Mouse (Mus musculus) midbrain, embryonic 16.5 days (tissue): ENCODE data around the gene Ndufs4. TPM values are rescaled to one million over a fixed set of nuclear protein-coding genes. Genes with fewer than 3 reads are reported as not detected.

Experiments used
- ATAC-seq: fragments of 200-750 bp; cut with Nextera tagmentation; 2 replicates; pipeline ENCODE4 v1.8.0; 2017; ENCODE audit warnings: moderate TSS enrichment
- H3K27ac ChIP-seq: fragments of 300-500 bp; sonication (generic); 2 replicates; pipeline ENCODE4 v1.5.1; 2014; ENCODE audit warnings: mild to moderate bottlenecking, low read length, mixed read lengths
- H3K27me3 ChIP-seq: fragments of 300-500 bp; sonication (generic); 2 replicates; pipeline ENCODE4 v1.6.1; 2014; ENCODE audit warnings: low read depth, low read length, mixed read lengths; ENCODE audit not compliant: control insufficient read depth, insufficient read depth
- H3K36me3 ChIP-seq: fragments of 300-500 bp; sonication (generic); 2 replicates; pipeline ENCODE4 v1.6.1; 2014; ENCODE audit warnings: mild to moderate bottlenecking, low read length, moderate library complexity, mixed read lengths; ENCODE audit not compliant: control insufficient read depth, insufficient read depth
- H3K4me1 ChIP-seq: fragments of 300-500 bp; sonication (generic); 2 replicates; pipeline ENCODE4 v1.6.1; 2014; ENCODE audit warnings: mild to moderate bottlenecking, low read length, mixed read lengths; ENCODE audit not compliant: control insufficient read depth, insufficient read depth
- H3K4me2 ChIP-seq: fragments of 300-500 bp; sonication (generic); 2 replicates; pipeline ENCODE4 v1.6.1; 2014; ENCODE audit warnings: mild to moderate bottlenecking, low read length, mixed read lengths
- H3K4me3 ChIP-seq: fragments of 300-500 bp; sonication (generic); 2 replicates; pipeline ENCODE4 v1.5.1; 2014; ENCODE audit warnings: low read depth, mild to moderate bottlenecking, low read length, moderate library complexity, mixed read lengths
- H3K9ac ChIP-seq: fragments of 300-500 bp; sonication (generic); 2 replicates; pipeline ENCODE4 v1.6.1; 2014; ENCODE audit warnings: low read depth, low read length, mixed read lengths
- H3K9me3 ChIP-seq: fragments of 300-500 bp; sonication (generic); replicated peaks from 2 replicates; pipeline ENCODE4 v1.6.1; 2014; ENCODE audit warnings: mild to moderate bottlenecking, low read length, mixed read lengths; ENCODE audit not compliant: control insufficient read depth, poor library complexity, severe bottlenecking
- WGBS: fragments of 180-500 bp; shearing (Covaris S2); extraction: QIAGEN DNeasy Blood & Tissue Kit; methylation state at CpG from one replicate; pipeline ENCODE4 v1.1.7; 2014; 5-methylcytosine and 5-hydroxymethylcytosine counted together
- polyA plus RNA-seq: library from polyadenylated mRNA; unstranded; fragments of >200 nt; fragmentation: Nextera tagmentation; extraction: Ambion mirVana; gene quantifications from 2 replicates; pipeline ENCODE4 v1.2.1, GENCODE M21; 2015

Gene Ndufs4
- polyA plus RNA-seq, 1 experiment from 2014 or later, result 363 TPM

DNA sequence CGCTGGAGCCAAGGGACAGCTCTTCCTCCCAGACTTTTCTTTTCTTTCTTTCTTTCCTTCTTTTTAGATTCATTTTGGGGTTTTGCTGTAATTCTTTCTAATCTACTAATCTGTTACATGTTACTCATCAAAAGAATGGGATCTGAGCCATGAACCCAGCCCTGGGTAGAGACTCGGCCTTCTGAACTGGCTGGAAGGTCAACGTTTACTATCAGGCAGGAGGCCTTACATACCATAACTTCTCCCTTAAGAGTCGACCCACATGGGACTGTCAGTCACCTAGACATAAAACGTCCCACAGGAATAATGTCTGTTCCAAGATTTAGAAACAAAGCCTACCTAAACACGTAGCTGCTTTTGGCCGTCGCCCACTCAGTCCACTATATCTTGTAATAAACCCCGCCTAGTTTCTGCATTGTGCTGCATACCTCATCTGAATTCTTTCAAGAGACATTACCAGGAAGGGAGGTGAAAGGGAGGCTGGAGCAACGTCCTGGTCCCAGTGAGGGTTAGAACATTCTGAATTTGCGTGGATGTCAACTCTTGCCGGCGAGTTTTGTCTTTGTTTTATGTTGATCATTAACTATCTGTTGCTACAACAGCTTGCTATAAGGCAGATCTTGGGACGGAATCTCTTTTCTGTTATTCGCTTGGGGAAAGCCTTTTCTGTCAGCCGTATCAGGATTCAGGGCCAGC is 116.5 kb downstream of the Ndufs4 start:
- H3K27me3 ChIP-seq, result no peaks in the 10 kb centered on the region
- no peak overlapping the region for H3K9ac ChIP-seq
- ATAC-seq, result no peak
- H3K36me3 ChIP-seq, result no peaks in the 10 kb centered on the region
- no peak overlapping the region for H3K4me3 ChIP-seq
- H3K4me1 ChIP-seq, result no peaks in the 10 kb centered on the region
- no peak overlapping the region for H3K4me2 ChIP-seq
- no peaks in the 10 kb centered on the region for H3K9me3 ChIP-seq
- WGBS, result 90% methylated on average over 16 of the region's 16 CpGs
- no peak overlapping the region for H3K27ac ChIP-seq

DNA sequence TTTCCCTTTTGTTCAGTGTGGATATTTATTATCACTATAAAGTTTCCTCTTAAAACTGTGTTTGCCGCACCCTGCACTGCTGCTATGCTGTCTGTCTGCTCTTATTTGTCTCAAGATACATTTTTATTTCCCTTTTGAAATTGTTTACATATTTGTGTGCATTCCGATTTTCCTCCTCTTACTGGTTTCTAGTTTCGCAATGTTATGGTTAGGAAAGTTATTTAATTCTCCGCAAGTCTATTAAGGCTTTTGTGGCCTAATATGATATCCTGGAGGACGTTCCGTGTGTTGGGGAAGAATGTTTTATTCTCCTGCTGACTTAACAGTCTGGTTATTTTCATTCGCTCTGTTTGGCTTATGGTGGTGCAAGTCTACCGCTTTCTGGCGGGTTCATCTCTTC is 120.3 kb downstream of the Ndufs4 start:
- Histone ChIP-seq H3K27me3 (no peaks in the 10 kb centered on the region), H3K4me2 (no peak overlapping the region), H3K9ac (no peak overlapping the region), H3K36me3 (no peaks in the 10 kb centered on the region), H3K9me3 (peaks cover 3% of the 10 kb centered on the region; the same call in 1 of the 2 replicates), H3K4me1 (no peaks in the 10 kb centered on the region), H3K4me3 (no peak overlapping the region), H3K27ac (no peak overlapping the region)
- WGBS, result 94% methylated on average over 9 of the region's 9 CpGs
- no peak for ATAC-seq

DNA sequence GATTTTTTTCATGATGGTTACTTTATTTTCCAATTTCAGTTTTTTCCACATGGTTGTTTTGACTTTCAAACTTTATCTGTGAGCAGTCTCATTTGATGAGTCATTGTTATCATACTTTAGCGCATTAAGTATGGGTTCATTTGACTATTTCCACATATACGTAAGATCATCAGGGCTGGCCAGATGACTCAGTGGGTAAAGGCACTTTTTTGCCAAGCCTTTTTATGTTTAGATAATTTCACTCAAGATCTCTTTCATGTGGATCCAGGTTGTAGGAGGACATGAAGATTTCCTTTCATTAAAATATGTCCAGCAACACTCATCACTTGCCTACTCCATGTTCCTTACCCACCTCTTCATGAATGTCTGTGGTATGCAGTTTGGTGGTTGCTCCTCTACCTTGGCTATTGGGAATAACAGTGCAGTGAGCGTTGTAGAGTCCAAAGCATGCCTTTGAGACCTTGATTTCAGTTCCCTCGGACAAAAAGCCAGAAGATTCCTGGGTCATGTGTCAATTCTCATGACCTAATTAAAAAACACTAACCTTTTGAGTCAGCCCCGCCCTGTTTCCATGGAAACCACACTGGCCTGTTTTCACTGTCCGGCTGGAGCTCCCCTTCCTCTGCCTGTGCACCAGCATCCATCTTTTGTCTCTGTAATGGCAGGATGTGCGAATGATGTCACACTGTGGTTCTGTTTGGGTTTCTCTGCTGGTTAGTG is 127.4 kb downstream of the Ndufs4 start:
- Histone ChIP-seq H3K27ac (no peak overlapping the region), H3K27me3 (no peaks in the 10 kb centered on the region), H3K4me3 (no peak overlapping the region), H3K4me2 (no peak overlapping the region), H3K36me3 (no peaks in the 10 kb centered on the region), H3K9me3 (peaks cover 3% of the 10 kb centered on the region; the same call in 1 of the 2 replicates), H3K9ac (no peak overlapping the region), H3K4me1 (no peaks in the 10 kb centered on the region)
- 67% methylated on average over 7 of the region's 7 CpGs for WGBS
- ATAC-seq, result no peak

DNA sequence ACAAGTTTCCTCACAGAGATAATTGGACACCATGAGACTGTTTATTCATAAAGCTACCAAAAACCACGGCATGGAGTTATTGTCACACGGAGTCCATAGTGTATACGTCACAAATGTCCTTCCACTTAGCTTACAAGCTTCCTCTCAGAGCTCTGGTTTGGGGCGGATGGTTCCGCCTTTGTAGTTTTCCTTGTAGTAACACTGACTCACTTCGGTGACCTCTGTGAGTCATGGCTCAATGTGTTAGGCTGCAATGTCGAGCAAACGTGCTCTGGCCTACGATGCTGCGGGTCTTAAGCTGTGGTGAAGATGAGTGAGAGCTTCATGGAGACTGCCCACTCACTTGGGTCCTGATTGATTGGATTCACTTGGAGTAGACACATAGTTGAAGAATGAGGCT is 133.4 kb downstream of the Ndufs4 start:
- ATAC-seq, result no peak
- H3K27me3 ChIP-seq, result no peaks in the 10 kb centered on the region
- H3K9me3 ChIP-seq, result no peaks in the 10 kb centered on the region
- no peak overlapping the region for H3K9ac ChIP-seq
- no peak overlapping the region for H3K4me2 ChIP-seq
- H3K4me1 ChIP-seq, result no peaks in the 10 kb centered on the region
- no peak overlapping the region for H3K27ac ChIP-seq
- H3K4me3 ChIP-seq, result no peak overlapping the region
- no peaks in the 10 kb centered on the region for H3K36me3 ChIP-seq
- WGBS, result 89% methylated on average over 10 of the region's 10 CpGs

Other genes with a start within 250 kb of the Ndufs4 start
- 4.2 and 5.4 TPM in 2 replicates for gene Fst, start 70.7 kb upstream of the Ndufs4 start, polyA plus RNA-seq